Mouse (Mus musculus) inflammation-experienced regulatory T-cells, adult 16 weeks (primary cell): ENCODE data around the gene Iscu. TPM values are rescaled to one million over a fixed set of nuclear protein-coding genes. Genes with fewer than 3 reads are reported as not detected.

Experiments
- polyA plus RNA-seq: library from polyadenylated mRNA; unstranded; fragments of 100-300 nt; shearing (Covaris generic); gene quantifications from one replicate; pipeline ENCODE4 v1.2.1, GENCODE M21; 2017

The Iscu gene
- 30.4 TPM for polyA plus RNA-seq

GRCm38 (mm10) chr5:113772450-113772895, at the start of gene Iscu, which contains the start of gene Sart3:
TSS of gene Iscu (plus strand) at chr5:113772748.
TSS of gene Sart3 (minus strand) at chr5:113772510.

GRCm38 (mm10) chr5:113724446-113724845, 48.1 kb upstream of the Iscu start, which contains the start of gene 1700069L16Rik:
TSS of gene 1700069L16Rik (minus strand) at chr5:113724772.

GRCm38 (mm10) chr5:113735345-113736112, 37.0 kb upstream of the Iscu start, which contains the start of gene Ficd:
TSS of gene Ficd (plus strand) at chr5:113735803.

GRCm38 (mm10) chr5:113800280-113800679, 27.7 kb downstream of the Iscu start, which contains the start of gene Tmem119:
TSS of gene Tmem119 (minus strand) at chr5:113800516.

Other genes starting within 250 kb of the Iscu start
- gene Cmklr1, start 122.3 kb upstream of the Iscu start, polyA plus RNA-seq, result not detected
- not detected for gene 1700069L16Rik, start 48.0 kb upstream of the Iscu start, polyA plus RNA-seq
- 13.3 TPM for gene Ficd, start 36.9 kb upstream of the Iscu start, polyA plus RNA-seq
- 64.5 TPM for gene Sart3, start 238 bp upstream of the Iscu start, polyA plus RNA-seq
- not detected for gene Tmem119, start 27.8 kb downstream of the Iscu start, polyA plus RNA-seq
- 993 TPM for gene Selplg, start 59.9 kb downstream of the Iscu start, polyA plus RNA-seq
- gene Coro1c, start 136.0 kb downstream of the Iscu start, polyA plus RNA-seq, result 101 TPM
- 30.9 TPM for gene Ssh1, start 221.1 kb downstream of the Iscu start, polyA plus RNA-seq
- 0.87 TPM for gene Dao, start 231.0 kb downstream of the Iscu start, polyA plus RNA-seq